Mouse (Mus musculus) layer of hippocampus, adult 11-12 months (tissue): Measurements from ENCODE around the gene Setd1b.

ENCODE experiments used
- DNase-seq: peaks from one replicate; pipeline ENCODE4 v3.0.0; 2022; ENCODE audit warnings: low spot score

Gene Setd1b

GRCm38 (mm10) chr5:123142161-123143157 is at the start of gene Setd1b:
Gene Setd1b, plus strand, starts transcription at chr5:123142193.
- no peak for DNase-seq

GRCm38 (mm10) chr5:123093077-123093633 is 48.8 kb upstream of the Setd1b start:
- no peak for DNase-seq

GRCm38 (mm10) chr5:123094238-123094991 is 47.6 kb upstream of the Setd1b start:
- no peak for DNase-seq

GRCm38 (mm10) chr5:123096299-123096698 is 45.7 kb upstream of the Setd1b start:
- no peak for DNase-seq

- DNase-seq, result no peak
Measured at GRCm38 (mm10) chr5:123098487-123098886, 43.5 kb upstream of the Setd1b start.

GRCm38 (mm10) chr5:123102376-123102775 is 39.6 kb upstream of the Setd1b start:
- no peak for DNase-seq

- no peak for DNase-seq
Measured at GRCm38 (mm10) chr5:123103556-123103955, 38.4 kb upstream of the Setd1b start.

GRCm38 (mm10) chr5:123104769-123105168 is 37.2 kb upstream of the Setd1b start:
- no peak for DNase-seq

GRCm38 (mm10) chr5:123109452-123110203 is 32.4 kb upstream of the Setd1b start:
- peak; percentile 55 for DNase-seq

- no peak for DNase-seq
Measured at GRCm38 (mm10) chr5:123110296-123110721, 31.7 kb upstream of the Setd1b start.

GRCm38 (mm10) chr5:123114109-123114508 is 27.9 kb upstream of the Setd1b start:
- DNase-seq, result no peak

GRCm38 (mm10) chr5:123114924-123115323 is 27.1 kb upstream of the Setd1b start:
- DNase-seq, result no peak

- no peak for DNase-seq
Measured at GRCm38 (mm10) chr5:123116080-123116479, 25.9 kb upstream of the Setd1b start.

- peak; percentile 79 for DNase-seq
Measured at GRCm38 (mm10) chr5:123117257-123117656, 24.7 kb upstream of the Setd1b start.

- no peak for DNase-seq
Measured at GRCm38 (mm10) chr5:123117773-123118172, 24.2 kb upstream of the Setd1b start.

GRCm38 (mm10) chr5:123118826-123119225 is 23.2 kb upstream of the Setd1b start:
- DNase-seq, result no peak

GRCm38 (mm10) chr5:123120624-123121215 is 21.3 kb upstream of the Setd1b start:
- DNase-seq, result no peak

- DNase-seq, result no peak
Measured at GRCm38 (mm10) chr5:123122181-123122580, 19.8 kb upstream of the Setd1b start.

- no peak for DNase-seq
Measured at GRCm38 (mm10) chr5:123125105-123125504, 16.9 kb upstream of the Setd1b start.

GRCm38 (mm10) chr5:123125638-123126406 is 16.2 kb upstream of the Setd1b start:
- no peak for DNase-seq

- no peak for DNase-seq
Measured at GRCm38 (mm10) chr5:123127031-123127430, 15.0 kb upstream of the Setd1b start.
